Mouse (Mus musculus): ENCODE measurements around the gene Vmn2r83. TPM values are rescaled to one million over a fixed set of nuclear protein-coding genes. Genes with fewer than 3 reads are reported as not detected.

The Vmn2r83 gene
- total RNA-seq, 4 experiments from 2014 or later, result not detected

- no peak for DNase-seq (ENCODE audit: low spot score)
These were observed 68.7 kb downstream of the Vmn2r83 start for GRCm38 (mm10) chr10:79537271-79537670.

- no peak for DNase-seq (ENCODE audit: low spot score)
These were observed 69.2 kb downstream of the Vmn2r83 start for GRCm38 (mm10) chr10:79537781-79538180.

- no peak for DNase-seq (ENCODE audit: low spot score)
These were observed 69.8 kb downstream of the Vmn2r83 start for GRCm38 (mm10) chr10:79538323-79538722.

- DNase-seq (ENCODE audit: low spot score), result no peak
These were observed 70.3 kb downstream of the Vmn2r83 start for GRCm38 (mm10) chr10:79538873-79539272.

- no peak for DNase-seq (ENCODE audit: low spot score)
These were observed 71.4 kb downstream of the Vmn2r83 start for GRCm38 (mm10) chr10:79539701-79540495.

GRCm38 (mm10) chr10:79540746-79541145, 72.2 kb downstream of the Vmn2r83 start:
- DNase-seq (ENCODE audit: low spot score), result no peak

GRCm38 (mm10) chr10:79541522-79541921, 73.0 kb downstream of the Vmn2r83 start:
- no peak for DNase-seq (ENCODE audit: low spot score)

- DNase-seq (ENCODE audit: low spot score), result no peak
These were observed 73.6 kb downstream of the Vmn2r83 start for GRCm38 (mm10) chr10:79542171-79542570.

Small RNA genes lying within 50 kb of the gene (microRNA-seq; reads per million reads assigned to microRNA genes)
- not detected for gene Mir6909

Other genes starting within 250 kb of the Vmn2r83 start
- not detected for gene Vmn2r81, start 221.0 kb upstream of the Vmn2r83 start, total RNA-seq (2022)
- not detected for gene Vmn2r82, start 112.2 kb upstream of the Vmn2r83 start, total RNA-seq (2022)
- gene Plpp2, start 65.1 kb downstream of the Vmn2r83 start, total RNA-seq (2022), result 1 to 10 TPM; 3.1 to 7.1 (median 4.8) TPM
- 10 to 100 TPM; 10.6 to 17.6 (median 15.3) TPM for gene Mier2, start 86.5 kb downstream of the Vmn2r83 start, total RNA-seq (2022)
- not detected for gene Theg, start 118.6 kb downstream of the Vmn2r83 start, total RNA-seq (2022)
- gene C2cd4c, start 145.3 kb downstream of the Vmn2r83 start, total RNA-seq (2022), result under 1 TPM in 1 of 4 experiments, not detected in 3; 0.16 TPM
- gene Shc2, start 169.2 kb downstream of the Vmn2r83 start, total RNA-seq (2022), result 1 to 10 TPM; 1.2 to 2.0 (median 1.2) TPM
- gene Odf3l2, start 177.0 kb downstream of the Vmn2r83 start, total RNA-seq (2022), result not detected
- not detected for gene Madcam1, start 195.8 kb downstream of the Vmn2r83 start, total RNA-seq (2022)
- 10 to 100 TPM; 14.5 to 20.0 (median 16.9) TPM for gene Tpgs1, start 200.6 kb downstream of the Vmn2r83 start, total RNA-seq (2022)
- 100 to 1,000 TPM; 201 to 230 (median 213) TPM for gene Cdc34, start 213.5 kb downstream of the Vmn2r83 start, total RNA-seq (2022)
- 1 to 10 TPM; 7.6 to 9.0 (median 8.3) TPM for gene Gzmm, start 220.3 kb downstream of the Vmn2r83 start, total RNA-seq (2022)
- 1,000 to 10,000 TPM; 1,424 to 1,552 (median 1,533) TPM for gene Bsg, start 235.8 kb downstream of the Vmn2r83 start, total RNA-seq (2022)
- 10 to 100 TPM; 13.7 to 16.7 (median 15.1) TPM for gene Hcn2, start 247.9 kb downstream of the Vmn2r83 start, total RNA-seq (2022)